Mouse (Mus musculus) kidney, postnatal 0 days (tissue): ENCODE data around the gene Afdn. TPM values are rescaled to one million over a fixed set of nuclear protein-coding genes. Genes with fewer than 3 reads are reported as not detected.
"Not testable (repeated sequence)": the region's sequence is repeated elsewhere in the genome, so short reads cannot be mapped to it uniquely, and the experiment has no call there.

Experiments used
- ATAC-seq: fragments of 200-750 bp; cut with Nextera tagmentation; replicated peaks from 2 replicates; pipeline ENCODE4 v1.8.0; 2017; ENCODE audit warnings: low read depth, moderate number of reproducible peaks, moderate TSS enrichment, moderate library complexity; ENCODE audit not compliant: low FRiP score
- DNase-seq: peaks from one replicate; pipeline ENCODE4 v3.0.0-alpha.2; 2016; ENCODE audit warnings: low spot score
- H3K27ac ChIP-seq: fragments of 300-500 bp; sonication (generic); 2 replicates; pipeline ENCODE4 v1.5.1; 2014; ENCODE audit warnings: mild to moderate bottlenecking
- H3K27me3 ChIP-seq: fragments of 300-500 bp; sonication (generic); 2 replicates; pipeline ENCODE4 v1.6.1; 2014; ENCODE audit warnings: low read length, mixed read lengths; ENCODE audit not compliant: insufficient read depth
- H3K36me3 ChIP-seq: fragments of 300-500 bp; sonication (generic); 2 replicates; pipeline ENCODE4 v1.6.1; 2014; ENCODE audit warnings: low read length, mixed read lengths; ENCODE audit not compliant: insufficient read depth
- H3K4me1 ChIP-seq: fragments of 300-500 bp; sonication (generic); replicated peaks from 2 replicates; pipeline ENCODE4 v1.6.1; 2014; ENCODE audit warnings: antibody characterized with exemption, low read length, mixed read lengths; ENCODE audit not compliant: insufficient read depth
- H3K4me2 ChIP-seq: fragments of 300-500 bp; sonication (generic); 2 replicates; pipeline ENCODE4 v1.6.1; 2014; ENCODE audit warnings: mild to moderate bottlenecking, low read length, moderate library complexity, mixed read lengths
- H3K4me3 ChIP-seq: fragments of 300-500 bp; sonication (generic); replicated peaks from 2 replicates; pipeline ENCODE4 v1.5.1; 2014; ENCODE audit warnings: low read depth, low read length
- H3K9ac ChIP-seq: fragments of 300-500 bp; sonication (generic); 2 replicates; pipeline ENCODE4 v1.6.1; 2014; ENCODE audit warnings: low read depth, low read length
- H3K9me3 ChIP-seq: fragments of 300-500 bp; sonication (generic); replicated peaks from 2 replicates; pipeline ENCODE4 v1.6.1; 2016; ENCODE audit warnings: low read length, inconsistent platforms, mixed read lengths
- CTCF ChIP-seq: IDR thresholded peaks from 2 replicates; pipeline ENCODE4 v1.5.1; 2016; ENCODE audit warnings: antibody characterized with exemption, low read depth, mild to moderate bottlenecking, moderate library complexity
- WGBS: fragments of 180-500 bp; shearing (Covaris S2); extraction: QIAGEN DNeasy Blood & Tissue Kit; methylation state at CpG from one replicate; pipeline ENCODE4 v1.1.7; 2014; 5-methylcytosine and 5-hydroxymethylcytosine counted together
- polyA plus RNA-seq: library from polyadenylated mRNA; unstranded; fragments of >200 nt; fragmentation: Nextera tagmentation; extraction: Ambion mirVana; gene quantifications from 2 replicates; pipeline ENCODE4 v1.2.1, GENCODE M21; 2015

Gene Afdn
- polyA plus RNA-seq, 1 experiment from 2014 or later = 102 TPM

- ATAC-seq = no peak
Measured at GRCm38 (mm10) chr17:13830636-13831341, 70.5 kb downstream of the Afdn start.

DNA sequence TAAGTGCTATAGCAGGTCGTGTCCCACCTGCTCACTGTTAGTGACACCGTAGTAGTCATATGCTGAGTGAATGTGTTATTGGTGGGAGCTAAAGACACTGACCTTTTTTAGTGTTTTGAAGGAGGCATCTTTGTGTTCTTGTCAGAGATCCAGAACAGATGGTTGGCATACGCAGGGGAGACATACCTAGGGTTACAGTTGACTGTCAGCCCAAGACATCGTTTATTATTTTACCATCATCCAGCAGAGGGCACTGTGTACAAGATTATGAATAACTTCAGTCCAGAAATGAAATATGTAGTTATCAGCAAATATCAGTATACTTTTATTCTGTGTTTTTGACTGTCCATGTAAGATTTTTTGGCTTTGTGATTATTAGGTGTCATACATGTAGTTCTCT lies 75.5 kb downstream of the Afdn start:
- H3K27me3 ChIP-seq = no peaks in the 10 kb centered on the region
- no peak overlapping the region for H3K4me3 ChIP-seq
- no peak overlapping the region for H3K4me2 ChIP-seq
- H3K4me1 ChIP-seq = no peaks in the 10 kb centered on the region
- TF ChIP-seq CTCF = peak; percentile 71
- H3K36me3 ChIP-seq = peaks cover 29% of the 10 kb centered on the region
- H3K27ac ChIP-seq = no peak overlapping the region
- DNase-seq = peak; percentile 64
- no peak for ATAC-seq
- no peaks in the 10 kb centered on the region for H3K9me3 ChIP-seq
- WGBS = 84% methylated on average over 4 of the region's 4 CpGs
- no peak overlapping the region for H3K9ac ChIP-seq

More at GRCm38 (mm10) chr17:13830636-13831341, 70.5 kb downstream of the Afdn start:
- Histone ChIP-seq H3K4me1 (no peaks in the 10 kb centered on the region), H3K4me3 (no peak overlapping the region), H3K4me2 (no peak overlapping the region), H3K9me3 (no peaks in the 10 kb centered on the region), H3K27ac (no peak overlapping the region), H3K36me3 (peaks cover 29% of the 10 kb centered on the region), H3K27me3 (no peaks in the 10 kb centered on the region), H3K9ac (no peak overlapping the region)
- WGBS = 81% methylated on average over 1 of the region's 1 CpGs
- TF ChIP-seq CTCF = peak; percentile 93
- peak; percentile 83 for DNase-seq

DNA sequence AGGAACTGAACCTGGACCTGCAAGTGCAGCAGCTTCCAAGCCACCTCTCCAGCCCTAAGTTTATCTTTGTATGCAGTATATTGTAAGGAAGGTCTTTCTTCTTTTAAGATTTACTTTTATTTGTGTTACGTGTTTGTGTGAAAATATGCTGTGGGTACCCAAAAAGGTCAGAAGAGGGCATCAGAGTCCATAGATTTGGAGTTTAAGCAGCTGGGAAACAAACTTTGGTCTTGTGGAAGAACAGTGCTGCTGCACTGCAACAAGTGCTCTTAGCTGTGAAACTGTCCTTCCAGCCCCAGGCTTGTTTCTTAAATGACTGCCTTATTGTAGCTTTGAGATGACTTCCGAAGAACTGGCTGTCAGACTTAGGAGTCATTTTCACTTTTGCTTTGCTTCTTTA lies 89.8 kb downstream of the Afdn start:
- peak; percentile 50; the same call in 1 of the 2 replicates for TF ChIP-seq CTCF
- Histone ChIP-seq H3K4me3 (no peak overlapping the region), H3K4me2 (no peak overlapping the region), H3K9me3 (no peaks in the 10 kb centered on the region), H3K9ac (no peak overlapping the region), H3K4me1 (no peaks in the 10 kb centered on the region), H3K27ac (no peak overlapping the region), H3K36me3 (peaks cover 33% of the 10 kb centered on the region), H3K27me3 (no peaks in the 10 kb centered on the region)
- no peak for ATAC-seq
- 89% methylated on average over 2 of the region's 2 CpGs for WGBS
- DNase-seq = no peak

GRCm38 (mm10) chr17:13853883-13854282 lies 93.5 kb downstream of the Afdn start:
- H3K9ac ChIP-seq, H3K27me3 ChIP-seq, H3K9me3 ChIP-seq, H3K4me2 ChIP-seq, H3K4me3 ChIP-seq, H3K27ac ChIP-seq, DNase-seq, H3K4me1 ChIP-seq, ATAC-seq: not testable (repeated sequence)
- peaks cover 27% of the 10 kb centered on the region for H3K36me3 ChIP-seq
- WGBS = 78% methylated on average over 7 of the region's 7 CpGs

GRCm38 (mm10) chr17:13855396-13855795 lies 95.1 kb downstream of the Afdn start:
- H3K9ac ChIP-seq = no peak overlapping the region
- no peaks in the 10 kb centered on the region for H3K27me3 ChIP-seq
- H3K4me3 ChIP-seq = no peak overlapping the region
- WGBS = 94% methylated on average over 1 of the region's 1 CpGs
- no peak for TF ChIP-seq CTCF
- ATAC-seq (no peak), DNase-seq (no peak)
- no peak overlapping the region for H3K27ac ChIP-seq
- H3K4me2 ChIP-seq = no peak overlapping the region
- H3K4me1 ChIP-seq = no peaks in the 10 kb centered on the region
- H3K9me3 ChIP-seq = no peaks in the 10 kb centered on the region
- H3K36me3 ChIP-seq = peaks cover 29% of the 10 kb centered on the region; the same call in 1 of the 2 replicates

- Histone ChIP-seq H3K9me3 (no peaks in the 10 kb centered on the region), H3K27ac (no peak overlapping the region), H3K9ac (no peak overlapping the region), H3K4me2 (no peak overlapping the region), H3K36me3 (peaks cover 22% of the 10 kb centered on the region; the same call in 1 of the 2 replicates), H3K4me3 (no peak overlapping the region), H3K27me3 (no peaks in the 10 kb centered on the region), H3K4me1 (no peaks in the 10 kb centered on the region)
- 69% methylated on average over 5 of the region's 5 CpGs for WGBS
- TF ChIP-seq CTCF = no peak
- 0 out of 2 replicates have a peak, but pooled peaks have one; percentile 7 for ATAC-seq
- no peak for DNase-seq
Measured at GRCm38 (mm10) chr17:13856429-13857090, 96.2 kb downstream of the Afdn start.
